ENCODE assay signal across 14 mouse cellular contexts in the genomic region with DNA sequence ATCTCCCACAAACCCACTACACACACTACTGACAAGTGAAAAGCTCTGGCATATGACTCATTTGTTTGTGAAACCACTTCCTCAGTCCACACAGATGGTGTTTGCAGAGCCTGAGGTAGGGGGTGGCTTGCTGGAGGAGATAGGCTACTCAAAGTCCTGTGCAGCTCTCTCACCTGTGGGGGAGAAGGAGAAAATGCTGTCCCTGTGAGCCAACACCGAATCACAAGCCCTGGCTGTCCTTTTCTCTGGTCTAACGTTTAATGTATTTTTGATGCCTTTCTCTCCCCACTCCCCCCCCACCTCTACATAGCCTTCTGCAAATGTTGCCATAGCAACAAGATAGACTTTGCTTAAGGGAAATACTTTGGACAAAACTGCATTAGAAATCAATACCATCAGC.
DNase-seq lines count a peak whose midpoint lies in the region; ATAC-seq and TF ChIP-seq lines count a peak whose summit lies in the region.
"Had no signal": no experiment of that assay in that cellular context is flagged by ENCODE, and none has a peak within 500 bp of the region (broad histone marks: within the 10 kb centered on the region; RNA-seq: fewer than 3 reads in every experiment).

No protein-coding gene starts in this region.

- no peak overlapping the region for H3K9ac ChIP-seq in stomach, embryonic 14.5 days (replicated peaks; ENCODE audit: low read depth, low read length)
- H3K9ac ChIP-seq in stomach, postnatal 0 days (ENCODE audit: low read length), result no peak overlapping the region
- H3K9ac ChIP-seq in hindbrain, embryonic 15.5 days, result no peak overlapping the region
- H3K9ac ChIP-seq in midbrain, embryonic 13.5 days (replicated peaks), result no peak overlapping the region
- H3K9ac ChIP-seq: embryonic facial prominence, embryonic 15.5 days had no signal

- no peaks in the 10 kb centered on the region for H3K4me1 ChIP-seq in stomach, embryonic 14.5 days (ENCODE audit: control insufficient read depth, insufficient read depth, low read length)
- no peaks in the 10 kb centered on the region for H3K4me1 ChIP-seq in stomach, postnatal 0 days (replicated peaks; ENCODE audit: control insufficient read depth, insufficient read depth)
- 0 out of 2 replicates have a peak, but pooled peaks cover 5% of the 10 kb centered on the region for H3K4me1 ChIP-seq in hindbrain, embryonic 15.5 days (replicated peaks)
- no peaks in the 10 kb centered on the region for H3K4me1 ChIP-seq in midbrain, embryonic 13.5 days (replicated peaks)
- H3K4me1 ChIP-seq: embryonic facial prominence, embryonic 15.5 days had no signal

- DNase-seq in stomach, postnatal 0 days (ENCODE audit: low spot score), result no peak
- DNase-seq in urinary bladder, postnatal 10 days (ENCODE audit: low spot score), result no peak
- DNase-seq in urinary bladder, adult 2 months (ENCODE audit: low spot score), result no peak
- no peak for DNase-seq in heart, postnatal 10 days
- DNase-seq: cerebellum, adult 11-12 months; gastrocnemius, postnatal 36 days; heart, postnatal 14 days; kidney, postnatal 36 days had no signal

- no peaks in the 10 kb centered on the region for H3K9me3 ChIP-seq in stomach, embryonic 14.5 days (ENCODE audit: control insufficient read depth, low read depth, low read length)
- no peaks in the 10 kb centered on the region for H3K9me3 ChIP-seq in stomach, postnatal 0 days (ENCODE audit: control insufficient read depth, low read length)
- H3K9me3 ChIP-seq in hindbrain, embryonic 15.5 days, result no peaks in the 10 kb centered on the region
- no peaks in the 10 kb centered on the region for H3K9me3 ChIP-seq in midbrain, embryonic 13.5 days
- H3K9me3 ChIP-seq: embryonic facial prominence, embryonic 15.5 days had no signal

- TF ChIP-seq EP300 in stomach, postnatal 0 days (optimal IDR thresholded peaks at IDR 0.05), result no peak

- 47% methylated on average over 2 of the region's 2 CpGs for WGBS in stomach, embryonic 14.5 days
- WGBS in stomach, postnatal 0 days, result 40% methylated on average over 2 of the region's 2 CpGs
- 19% methylated on average over 2 of the region's 2 CpGs for WGBS in hindbrain, embryonic 15.5 days
- WGBS in midbrain, embryonic 13.5 days, result 44% methylated on average over 2 of the region's 2 CpGs

- no peaks in the 10 kb centered on the region for H3K27me3 ChIP-seq in stomach, embryonic 14.5 days (ENCODE audit: control insufficient read depth, insufficient read depth, low read length)
- H3K27me3 ChIP-seq in stomach, postnatal 0 days (ENCODE audit: control insufficient read depth, insufficient read depth, low read length), result no peaks in the 10 kb centered on the region
- H3K27me3 ChIP-seq in hindbrain, embryonic 15.5 days, result no peaks in the 10 kb centered on the region
- H3K27me3 ChIP-seq in midbrain, embryonic 13.5 days, result no peaks in the 10 kb centered on the region
- H3K27me3 ChIP-seq: embryonic facial prominence, embryonic 15.5 days had no signal

- no peak overlapping the region for H3K4me2 ChIP-seq in stomach, embryonic 14.5 days (replicated peaks; ENCODE audit: low read depth, low read length)
- no peak overlapping the region for H3K4me2 ChIP-seq in stomach, postnatal 0 days (replicated peaks; ENCODE audit: low read depth)
- no peak overlapping the region for H3K4me2 ChIP-seq in hindbrain, embryonic 15.5 days
- H3K4me2 ChIP-seq in midbrain, embryonic 13.5 days (replicated peaks), result no peak overlapping the region
- H3K4me2 ChIP-seq: embryonic facial prominence, embryonic 15.5 days had no signal

- intact Hi-C loops in heart, postnatal 10 days (cut with DNase I), result no loop called here

- ATAC-seq in stomach, embryonic 14.5 days (ENCODE audit: insufficient number of reproducible peaks, insufficient read depth, low FRiP score, low read depth), result peak; percentile 63; the same call in 1 of the 2 replicates
- no peak for ATAC-seq in stomach, postnatal 0 days (ENCODE audit: low FRiP score, low TSS enrichment)
- ATAC-seq in hindbrain, embryonic 15.5 days (ENCODE audit: low FRiP score, low read depth), result peak; percentile 45
- ATAC-seq in midbrain, embryonic 13.5 days, result peak; percentile 69; the same call in 1 of the 2 replicates
- ATAC-seq: activated CD4-positive, CD25-positive, alpha-beta regulatory T cell, adult 4 months had no signal

- no peaks in the 10 kb centered on the region for H3K36me3 ChIP-seq in stomach, embryonic 14.5 days (ENCODE audit: control insufficient read depth, insufficient read depth, low read length)
- H3K36me3 ChIP-seq in stomach, postnatal 0 days (ENCODE audit: control insufficient read depth, insufficient read depth, low read length), result no peaks in the 10 kb centered on the region
- H3K36me3 ChIP-seq in hindbrain, embryonic 15.5 days, result no peaks in the 10 kb centered on the region
- no peaks in the 10 kb centered on the region for H3K36me3 ChIP-seq in midbrain, embryonic 13.5 days
- H3K36me3 ChIP-seq: embryonic facial prominence, embryonic 15.5 days had no signal

- no peak overlapping the region for H3K27ac ChIP-seq in stomach, embryonic 14.5 days (ENCODE audit: low read length)
- no peak overlapping the region for H3K27ac ChIP-seq in stomach, postnatal 0 days (replicated peaks)
- H3K27ac ChIP-seq in hindbrain, embryonic 15.5 days (replicated peaks), result no peak overlapping the region; the same call in 1 of the 2 replicates
- H3K27ac ChIP-seq in midbrain, embryonic 13.5 days, result no peak overlapping the region
- H3K27ac ChIP-seq: embryonic facial prominence, embryonic 15.5 days; macrophage had no signal

- TF ChIP-seq CTCF in stomach, postnatal 0 days (IDR thresholded peaks at IDR 0.05; ENCODE audit: low read depth), result no peak

- no peak overlapping the region for H3K4me3 ChIP-seq in stomach, embryonic 14.5 days (ENCODE audit: low read depth, low read length)
- no peak overlapping the region for H3K4me3 ChIP-seq in stomach, postnatal 0 days (ENCODE audit: low read depth, low read length)
- H3K4me3 ChIP-seq in hindbrain, embryonic 15.5 days, result no peak overlapping the region
- H3K4me3 ChIP-seq in midbrain, embryonic 13.5 days (replicated peaks), result no peak overlapping the region
- H3K4me3 ChIP-seq: embryonic facial prominence, embryonic 15.5 days had no signal
